Mouse (Mus musculus): ENCODE measurements at regions not wholly inside any gene's neighbourhood (a gene's known extent, or its start where the extent isn't known, plus 50 kb on each side); places are given as distances from the start of the nearest gene placed in this dataset.
A peak's percentile ranks its signal among the peaks of the same experiment; 100 is the strongest.

- DNase-seq (ENCODE audit: low spot score), result no peak
Measured at GRCm38 (mm10) chr15:68811041-68811440, 2310.3 kb upstream of the Lrrc6 start.

- no peak for DNase-seq (ENCODE audit: low spot score)
Measured at GRCm38 (mm10) chr15:68810593-68810992, 2309.9 kb upstream of the Lrrc6 start.

- DNase-seq (ENCODE audit: low spot score), result no peak
Measured at GRCm38 (mm10) chr15:68808175-68808574, 2307.5 kb upstream of the Lrrc6 start.

DNA sequence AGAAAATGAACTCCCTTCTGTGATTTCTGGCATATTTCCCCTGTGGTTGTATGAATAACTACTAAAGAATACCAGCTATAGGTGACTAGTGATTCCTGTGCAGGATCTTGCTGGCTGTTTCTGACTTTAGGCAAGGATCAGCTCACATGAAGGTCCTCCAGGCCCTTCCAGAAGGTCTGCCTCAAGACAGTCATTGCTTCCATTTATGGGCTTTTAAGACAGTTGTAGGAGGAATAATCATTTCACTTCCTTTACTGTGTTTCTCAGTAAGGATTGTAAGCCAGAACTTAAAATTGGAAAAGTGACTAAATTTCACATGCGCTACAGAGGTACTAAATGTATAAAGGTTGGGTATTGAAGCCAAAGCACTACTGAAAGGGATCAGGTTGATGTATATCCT, 2303.5 kb upstream of the Lrrc6 start:
- DNase-seq (ENCODE audit: low spot score), result no peak

DNA sequence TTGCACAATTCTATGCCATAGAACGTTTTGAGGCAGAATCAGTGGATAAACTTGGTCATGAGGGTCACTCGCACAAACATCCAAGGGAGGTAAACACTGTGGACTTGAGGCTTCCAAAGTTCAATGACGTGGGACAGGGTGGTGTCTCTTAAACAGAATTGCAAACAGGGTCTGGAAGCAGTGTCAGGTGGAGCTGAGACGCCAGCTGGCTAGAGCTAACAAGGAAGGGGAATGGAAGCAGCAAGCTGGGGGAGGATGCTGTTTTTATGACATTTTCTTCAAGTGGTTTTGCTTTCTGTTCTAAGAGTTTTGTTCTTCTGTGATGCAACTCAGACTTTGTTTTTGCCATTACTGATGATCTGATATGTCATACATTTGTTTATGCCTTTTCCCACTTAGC, 2301.1 kb upstream of the Lrrc6 start:
- no peak for DNase-seq (ENCODE audit: low spot score)

DNA sequence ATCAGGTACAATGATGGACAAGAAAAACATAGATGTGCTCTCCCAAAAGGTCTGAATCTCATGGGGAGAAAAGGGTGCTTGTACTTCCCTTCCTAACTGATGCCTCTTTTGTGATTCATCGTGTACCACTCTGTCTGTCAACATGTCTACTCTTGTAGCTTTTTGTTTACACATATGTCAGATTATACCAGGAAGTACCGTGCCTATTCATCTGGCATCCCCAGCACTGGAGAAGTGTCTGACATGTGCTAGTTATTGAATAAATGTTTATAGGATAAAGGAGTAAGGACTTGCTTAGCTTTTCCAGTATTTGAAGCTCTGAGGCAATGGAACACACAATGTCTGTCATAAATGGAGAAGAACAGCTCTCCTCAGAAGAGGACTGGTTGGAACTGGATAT, 2296.7 kb upstream of the Lrrc6 start:
- no peak for DNase-seq (ENCODE audit: low spot score)

- peak; percentile 3 for DNase-seq (ENCODE audit: low spot score)
Measured at GRCm38 (mm10) chr15:68795239-68795960, 2294.7 kb upstream of the Lrrc6 start.

DNA sequence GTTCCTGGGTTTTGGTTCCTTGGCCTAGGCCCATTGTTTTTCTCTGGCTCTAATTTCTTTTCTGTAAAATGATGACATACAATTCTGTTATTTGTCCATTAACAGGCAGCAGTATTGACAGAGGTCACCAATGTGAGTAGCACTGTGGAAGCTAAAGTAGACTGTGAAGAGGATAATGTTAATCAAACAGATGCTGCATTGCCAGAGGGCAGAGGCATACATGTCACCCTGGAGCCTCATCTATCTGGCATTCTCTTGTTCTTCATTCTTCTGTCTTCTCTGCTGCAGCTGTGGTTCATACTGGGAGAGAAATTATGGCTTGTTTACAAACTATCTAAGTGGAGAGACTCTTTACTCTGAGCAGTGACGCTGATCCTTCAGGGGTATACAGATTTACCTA, 2259.2 kb upstream of the Lrrc6 start:
- no peak for DNase-seq (ENCODE audit: low spot score)

DNA sequence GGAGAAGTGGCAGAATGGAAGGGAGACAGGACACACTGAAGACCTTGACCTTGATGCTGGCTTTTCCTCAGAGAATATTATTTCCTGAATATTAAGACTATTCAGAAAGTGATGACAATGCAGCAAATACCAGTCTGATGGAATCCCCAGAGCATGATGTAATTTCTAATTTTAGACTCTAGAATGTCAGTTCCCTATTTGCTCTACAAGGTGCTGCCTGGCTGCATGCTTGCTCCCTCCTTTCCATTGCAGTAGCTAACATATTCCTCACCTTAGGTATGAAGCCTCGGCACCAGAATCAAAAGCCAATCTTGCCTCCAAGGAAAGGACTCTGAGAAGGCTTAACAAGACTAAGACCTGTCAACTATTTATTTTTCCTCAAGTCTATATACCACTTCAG, 2254.5 kb upstream of the Lrrc6 start:
- no peak for DNase-seq (ENCODE audit: low spot score)

- DNase-seq (ENCODE audit: low spot score), result no peak
Measured at GRCm38 (mm10) chr15:68754834-68755233, 2254.1 kb upstream of the Lrrc6 start.

DNA sequence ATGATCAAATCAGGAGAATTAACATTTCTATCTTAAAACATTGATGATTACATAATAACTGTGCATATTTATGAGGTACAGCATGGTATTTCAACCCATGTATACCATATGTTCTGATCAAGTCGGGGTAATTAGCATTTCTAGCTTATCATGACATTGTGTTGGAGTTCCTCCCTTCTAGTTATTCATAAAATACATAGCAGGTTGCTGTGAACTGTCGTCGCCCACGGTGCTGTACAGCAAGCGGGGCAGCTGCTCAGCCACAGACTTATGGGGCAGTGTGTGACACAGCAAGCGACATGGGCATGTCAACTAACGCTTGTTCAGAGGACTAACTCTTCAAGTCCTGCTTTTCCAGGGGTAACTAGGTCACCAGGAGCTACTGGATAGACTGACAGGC, 2238.6 kb upstream of the Lrrc6 start:
- no peak for DNase-seq (ENCODE audit: low spot score)

- DNase-seq (ENCODE audit: low spot score), result no peak
Measured at GRCm38 (mm10) chr15:68721250-68721649, 2220.5 kb upstream of the Lrrc6 start.

DNA sequence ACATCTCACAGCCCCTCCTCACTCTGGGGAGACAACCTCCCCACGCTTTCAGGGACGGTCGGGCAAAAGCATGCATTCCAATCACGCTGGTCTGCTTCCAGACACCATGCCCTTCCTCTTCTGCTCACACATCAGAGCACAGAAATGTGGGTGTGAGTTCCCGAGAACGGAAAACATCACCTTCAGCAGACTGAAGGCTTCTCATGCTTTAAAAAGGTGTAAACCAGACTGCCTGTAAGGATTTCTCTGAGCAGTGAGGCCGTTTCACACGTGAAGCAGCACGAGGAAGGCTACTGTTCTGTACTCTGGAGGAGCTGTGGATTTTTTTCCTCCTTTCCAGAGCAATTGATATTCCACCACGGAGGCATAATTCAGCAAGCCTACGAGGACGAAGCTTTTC, 2218.8 kb upstream of the Lrrc6 start:
- no peak for DNase-seq (ENCODE audit: low spot score)

- DNase-seq (ENCODE audit: low spot score), result no peak
Measured at GRCm38 (mm10) chr15:68714337-68714736, 2213.6 kb upstream of the Lrrc6 start.

- DNase-seq (ENCODE audit: low spot score), result no peak
Measured at GRCm38 (mm10) chr15:68707306-68707705, 2206.6 kb upstream of the Lrrc6 start.

DNA sequence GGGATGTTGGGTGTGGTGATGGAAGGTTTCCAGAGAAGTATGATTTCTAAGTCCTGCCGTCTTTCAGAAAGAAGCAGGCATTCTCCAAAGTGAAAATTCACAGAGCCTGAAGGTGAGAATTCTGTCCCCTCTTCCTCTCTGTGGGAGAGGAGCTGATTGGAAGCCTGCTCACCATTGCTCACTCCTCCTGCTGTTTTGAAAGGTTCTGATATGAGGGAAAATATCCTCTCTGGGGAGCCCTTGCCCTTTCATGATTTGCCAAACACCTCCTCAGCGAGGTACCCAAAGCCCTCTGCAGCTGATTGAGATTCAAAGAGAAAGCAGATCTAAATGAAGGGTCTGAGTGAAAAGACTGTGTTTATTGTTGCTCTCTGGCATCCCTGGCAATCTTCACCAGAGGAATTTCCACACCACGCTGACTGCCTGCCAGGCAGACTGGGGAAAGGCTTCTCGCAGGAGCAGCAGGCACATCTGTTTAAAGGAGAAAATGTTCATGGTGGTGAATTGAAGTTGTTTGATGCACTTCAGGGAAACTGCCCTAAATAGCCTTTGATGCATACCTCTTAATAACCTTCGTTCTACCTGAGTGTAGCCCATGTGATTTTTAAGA, 2194.4 kb upstream of the Lrrc6 start:
- no peak for DNase-seq (ENCODE audit: low spot score)

GRCm38 (mm10) chr15:68667462-68667861, 2166.8 kb upstream of the Lrrc6 start:
- no peak for DNase-seq (ENCODE audit: low spot score)

GRCm38 (mm10) chr15:68665331-68665730, 2164.6 kb upstream of the Lrrc6 start:
- no peak for DNase-seq (ENCODE audit: low spot score)

- DNase-seq (ENCODE audit: low spot score), result no peak
Measured at GRCm38 (mm10) chr15:68656722-68657121, 2156.0 kb upstream of the Lrrc6 start.

DNA sequence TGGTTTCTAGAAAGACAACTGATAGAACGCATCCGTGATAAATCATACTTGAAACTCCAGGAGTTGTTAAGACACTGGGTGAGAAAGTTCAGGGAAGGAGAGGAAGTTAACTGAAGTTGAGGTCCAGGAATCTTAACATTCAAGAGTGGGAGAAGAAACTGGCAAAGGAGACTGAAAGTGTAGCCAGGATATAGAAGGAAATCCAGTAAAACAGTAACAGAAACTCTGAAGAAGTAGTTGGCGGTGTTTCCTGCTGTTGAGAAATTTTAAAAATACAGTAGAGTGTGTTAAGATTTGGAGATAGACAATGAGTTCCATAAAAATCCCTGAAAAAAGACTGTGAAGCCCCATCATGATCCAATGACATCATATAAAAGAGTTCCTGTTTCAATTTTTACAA, 2154.3 kb upstream of the Lrrc6 start:
- DNase-seq (ENCODE audit: low spot score), result no peak

DNA sequence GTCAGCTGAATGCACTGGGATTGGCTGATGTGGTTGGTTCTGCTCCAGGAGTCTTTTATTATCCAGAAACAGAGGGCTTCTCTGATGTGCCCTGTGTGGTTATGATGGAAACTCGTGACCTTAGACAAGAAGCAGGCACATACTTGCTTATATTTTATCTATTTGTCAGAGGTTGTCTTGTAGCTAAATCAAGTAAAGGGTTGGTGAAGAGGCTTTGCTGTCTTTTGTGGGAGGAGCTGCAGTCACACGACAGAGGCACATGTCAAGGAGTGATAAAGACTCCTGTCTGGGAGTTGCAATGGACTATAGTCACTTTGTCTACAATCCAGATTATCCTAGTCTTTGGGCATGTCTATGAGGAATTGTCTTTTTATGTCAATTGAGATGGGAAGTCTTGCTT, 2149.9 kb upstream of the Lrrc6 start:
- DNase-seq (ENCODE audit: low spot score), result no peak

DNA sequence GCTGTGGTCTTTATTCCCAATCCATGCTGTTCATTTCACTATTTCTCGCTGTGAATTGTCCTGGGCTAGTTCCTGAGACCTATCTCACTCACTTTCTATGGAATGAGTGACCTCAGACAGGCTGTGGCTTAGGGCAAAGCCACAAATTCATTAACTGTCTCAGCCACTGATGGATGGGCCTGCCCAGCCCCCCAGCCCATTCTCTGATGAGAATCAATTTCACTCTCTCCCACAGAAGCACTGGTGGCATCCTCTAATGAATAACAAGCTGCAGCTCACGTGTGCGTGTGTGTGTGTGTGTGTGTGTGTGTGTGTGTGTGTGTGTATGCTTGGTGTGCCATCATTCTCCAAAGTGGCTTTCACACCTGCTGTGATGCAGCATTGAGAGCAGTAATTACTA, 2149.3 kb upstream of the Lrrc6 start:
- no peak for DNase-seq (ENCODE audit: low spot score)

- no peak for DNase-seq (ENCODE audit: low spot score)
Measured at GRCm38 (mm10) chr15:68646865-68647264, 2146.2 kb upstream of the Lrrc6 start.

GRCm38 (mm10) chr15:68644862-68645261, 2144.2 kb upstream of the Lrrc6 start:
- DNase-seq (ENCODE audit: low spot score), result no peak
